Mouse (Mus musculus) CH12.LX (cell line): Measurements from ENCODE around the gene Rfx2. TPM values are rescaled to one million over a fixed set of nuclear protein-coding genes. Genes with fewer than 3 reads are reported as not detected.

ENCODE experiments used
- DNase-seq: peaks from one replicate; pipeline ENCODE4 v3.0.0-alpha.2; 2013; ENCODE audit errors: extremely low read depth
- H3K27ac ChIP-seq: 2 replicates; pipeline ENCODE4 v1.5.1; 2012; ENCODE audit warnings: low read depth, mild to moderate bottlenecking, control low read depth, moderate library complexity; ENCODE audit not compliant: insufficient read depth
- H3K27me3 ChIP-seq: replicated peaks from 2 replicates; pipeline ENCODE3; 2012; ENCODE audit warnings: inconsistent platforms
- H3K36me3 ChIP-seq, 2 experiments: replicated peaks in 1 of 2; 2 replicates each; pipeline versions ENCODE3 to v1.6.1; 2012; ENCODE audit warnings: inconsistent platforms in 1 of 2, low read length in 1 of 2, mild to moderate bottlenecking in 1 of 2, mixed read lengths in 1 of 2, moderate library complexity in 1 of 2; ENCODE audit not compliant: control insufficient read depth in 1 of 2, insufficient read depth in 1 of 2
- H3K4me1 ChIP-seq, 2 experiments: 2 replicates each; pipeline ENCODE4 v1.6.1; 2012; ENCODE audit warnings: inconsistent platforms in 1 of 2, moderate library complexity in 1 of 2; ENCODE audit not compliant: insufficient read depth in 2 of 2, control insufficient read depth in 1 of 2
- H3K4me2 ChIP-seq: 2 replicates; pipeline ENCODE4 v1.6.1; 2012; ENCODE audit warnings: low read depth, mild to moderate bottlenecking, control low read depth; ENCODE audit not compliant: poor library complexity, insufficient read depth, severe bottlenecking
- H3K4me3 ChIP-seq, 3 experiments: fragments of 150-350 bp in 1 of 3; sonication (generic) in 1 of 3; replicated peaks in 1 of 3; 2 replicates each; pipeline versions ENCODE3 to v1.5.1; 2011 to 2012; ENCODE audit warnings: low read depth in 2 of 3, low read length in 2 of 3, mild to moderate bottlenecking in 2 of 3, moderate library complexity in 2 of 3, control low read depth in 1 of 3, improper control_type of control experiment in 1 of 3, inconsistent platforms in 1 of 3, mixed read lengths in 1 of 3; ENCODE audit not compliant: poor library complexity in 1 of 3
- H3K79me2 ChIP-seq: replicated peaks from 2 replicates; pipeline ENCODE4 v1.6.1; 2012; ENCODE audit warnings: mild to moderate bottlenecking, moderate library complexity; ENCODE audit not compliant: control insufficient read depth, poor library complexity, insufficient read depth, severe bottlenecking; ENCODE audit errors: extremely low read depth
- H3K9ac ChIP-seq: 2 replicates; pipeline ENCODE4 v1.6.1; 2012; ENCODE audit warnings: low read depth, mild to moderate bottlenecking, control low read depth, moderate library complexity; ENCODE audit not compliant: insufficient read depth
- H3K9me3 ChIP-seq: replicated peaks from 2 replicates; pipeline ENCODE3; 2012; ENCODE audit warnings: low read length, inconsistent platforms, mixed read lengths
- CTCF ChIP-seq, 2 experiments: IDR thresholded peaks in 1 of 2; conservative IDR thresholded peaks in 1 of 2; 2 replicates each; pipeline ENCODE4 v1.5.1; 2011 to 2012; ENCODE audit warnings: low read depth in 2 of 2, low read length in 2 of 2, improper control_type of control experiment in 1 of 2, inconsistent platforms in 1 of 2, mild to moderate bottlenecking in 1 of 2, moderate library complexity in 1 of 2
- ELF1 ChIP-seq: IDR thresholded peaks from 2 replicates; pipeline ENCODE4 v1.6.1; 2014; ENCODE audit warnings: low read depth, mild to moderate bottlenecking, inconsistent platforms, low read length, improper control_type of control experiment
- GABPA ChIP-seq: IDR thresholded peaks from 2 replicates; pipeline ENCODE4 v1.6.1; 2012; ENCODE audit warnings: low read depth, low read length, improper control_type of control experiment, inconsistent platforms; ENCODE audit not compliant: insufficient replicate concordance
- IRF4 ChIP-seq: IDR thresholded peaks from 2 replicates; pipeline ENCODE4 v1.6.1; 2014; ENCODE audit warnings: low read depth, mild to moderate bottlenecking, inconsistent platforms, low read length, improper control_type of control experiment
- JUND ChIP-seq: conservative IDR thresholded peaks from 2 replicates; pipeline ENCODE4 v1.6.1; 2011; ENCODE audit warnings: low read depth, low read length, improper control_type of control experiment
- KAT2A ChIP-seq: IDR thresholded peaks from 2 replicates; pipeline ENCODE4 v1.6.1; 2012; ENCODE audit warnings: low read length, improper control_type of control experiment, inconsistent platforms; ENCODE audit not compliant: insufficient replicate concordance
- MEF2A ChIP-seq: IDR thresholded peaks from 2 replicates; pipeline ENCODE4 v1.6.1; 2014; ENCODE audit warnings: low read depth, mild to moderate bottlenecking, inconsistent platforms, low read length, improper control_type of control experiment, borderline replicate concordance
- MXI1 ChIP-seq: IDR thresholded peaks from 2 replicates; pipeline ENCODE4 v1.6.1; 2011; ENCODE audit warnings: mild to moderate bottlenecking, low read depth, low read length, improper control_type of control experiment
- MYC ChIP-seq: IDR thresholded peaks from 2 replicates; pipeline ENCODE4 v1.6.1; 2011; ENCODE audit warnings: low read depth, mild to moderate bottlenecking, improper control_type of control experiment, low read length
- NELFE ChIP-seq: IDR thresholded peaks from 2 replicates; pipeline ENCODE4 v1.6.1; 2011; ENCODE audit warnings: low read depth, low read length, improper control_type of control experiment
- POLR2A ChIP-seq: IDR thresholded peaks from 2 replicates; pipeline ENCODE4 v1.6.1; 2011; ENCODE audit warnings: low read depth, mild to moderate bottlenecking, improper control_type of control experiment, low read length
- POLR2AphosphoS2 ChIP-seq: IDR thresholded peaks from 2 replicates; pipeline ENCODE4 v1.6.1; 2011; ENCODE audit warnings: low read depth, low read length, improper control_type of control experiment
- RAD21 ChIP-seq: IDR thresholded peaks from 2 replicates; pipeline ENCODE4 v1.6.1; 2011; ENCODE audit warnings: low read depth, mild to moderate bottlenecking, low read length, improper control_type of control experiment, moderate library complexity
- RCOR1 ChIP-seq: conservative IDR thresholded peaks from 2 replicates; pipeline ENCODE4 v1.6.1; 2012; ENCODE audit warnings: low read depth, mild to moderate bottlenecking, inconsistent platforms, low read length, improper control_type of control experiment
- SMC3 ChIP-seq: IDR thresholded peaks from 2 replicates; pipeline ENCODE4 v1.6.1; 2011; ENCODE audit warnings: low read depth, low read length, improper control_type of control experiment
- TBP ChIP-seq: conservative IDR thresholded peaks from 2 replicates; pipeline ENCODE4 v1.6.1; 2011; ENCODE audit warnings: low read depth, low read length, improper control_type of control experiment
- UBTF ChIP-seq: IDR thresholded peaks from 2 replicates; pipeline ENCODE4 v1.6.1; 2012; ENCODE audit warnings: low read depth, mild to moderate bottlenecking, inconsistent platforms, low read length, improper control_type of control experiment, moderate library complexity
- USF1 ChIP-seq: IDR thresholded peaks from 2 replicates; pipeline ENCODE4 v1.6.1; 2014; ENCODE audit warnings: low read depth, mild to moderate bottlenecking, inconsistent platforms, low read length, improper control_type of control experiment
- ZC3H11A ChIP-seq: IDR thresholded peaks from 2 replicates; pipeline ENCODE4 v1.6.1; 2012; ENCODE audit warnings: low read depth, mild to moderate bottlenecking, inconsistent platforms, low read length, improper control_type of control experiment
- ZKSCAN1 ChIP-seq: IDR thresholded peaks from 2 replicates; pipeline ENCODE4 v1.6.1; 2012; ENCODE audit warnings: low read depth, inconsistent platforms, low read length, improper control_type of control experiment, borderline replicate concordance
- ZMIZ1 ChIP-seq: IDR thresholded peaks from 2 replicates; pipeline ENCODE4 v1.6.1; 2012; ENCODE audit warnings: low read depth, mild to moderate bottlenecking, inconsistent platforms, low read length, improper control_type of control experiment
- ZNF384 ChIP-seq: IDR thresholded peaks from 2 replicates; pipeline ENCODE4 v1.6.1; 2012; ENCODE audit warnings: low read depth, low read length, improper control_type of control experiment, inconsistent platforms
- dilution Hi-C: fragments of 300-500 bp; cut with MboI; formaldehyde crosslinking; loops from 2 replicates; pipeline ENCODE4 v1.14.3; 2020; ENCODE audit warnings: low sequenced_read_pairs; ENCODE audit not compliant: extremely low pct_unique_long_range_greater_than_20kb, extremely low pct_ligation_motif_present
- in situ Hi-C: fragments of 300-500 bp; cut with MboI; formaldehyde crosslinking; loops from 3 replicates; pipeline ENCODE4 v1.14.3; 2019; ENCODE audit warnings: low sequenced_read_pairs, low pct_ligation_motif_present, low pct_unique_long_range_greater_than_20kb, mixed read lengths
- polyA plus RNA-seq: library from polyadenylated mRNA; unstranded; fragments of >175 nt; gene quantifications from 2 replicates; pipeline ENCODE4 v1.2.1, GENCODE M21; 2012; ENCODE audit warnings: low read depth; ENCODE audit not compliant: insufficient read length
- total RNA-seq, 2 experiments: library from RNA; depleted of rRNA; stranded (reverse); fragments of 300-350 nt in 1 of 2; fragments of >200 nt in 1 of 2; gene quantifications; 2 replicates each; pipeline ENCODE4 v1.2.3; 2012 to 2014

Gene Rfx2
- total and polyA plus RNA-seq, 3 experiments: 0.16 to 1.1 (median 0.34) TPM

DNA sequence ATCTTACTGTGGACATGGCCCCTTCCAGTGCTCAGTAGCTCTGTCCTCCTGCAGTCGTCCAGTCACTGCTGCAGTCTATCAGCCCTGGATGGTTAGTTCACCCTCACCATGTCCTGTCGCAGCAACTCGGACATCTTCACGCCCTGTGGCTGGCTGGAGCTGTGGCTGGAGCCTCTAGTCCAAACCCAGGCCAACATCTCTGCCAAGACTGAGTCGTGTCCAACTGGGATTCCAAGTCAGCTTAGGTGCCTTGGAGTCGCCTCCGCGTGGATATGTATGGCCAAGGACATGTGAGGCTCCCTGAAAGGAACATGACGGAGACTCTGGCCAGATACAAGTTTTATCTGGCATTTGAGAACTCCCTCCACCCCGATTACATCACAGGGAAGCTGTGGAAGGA, 92.6 kb downstream of the Rfx2 start:
- Histone ChIP-seq H3K79me2 (no peaks in the 10 kb centered on the region), H3K9me3 (peaks cover 4% of the 10 kb centered on the region), H3K4me3 (no peak overlapping the region), H3K4me1 (0 out of 4 replicates have a peak, but pooled peaks cover 0 to under 1% of the 10 kb centered on the region in 2 experiments), H3K27ac (no peak overlapping the region), H3K4me2 (no peak overlapping the region), H3K9ac (no peak overlapping the region), H3K36me3 (no peaks in the 10 kb centered on the region), H3K27me3 (peaks cover 83% of the 10 kb centered on the region)
- in situ Hi-C loops (no loop called here), dilution Hi-C loops (no loop called here)
- DNase-seq: no peak
- TF ChIP-seq ZMIZ1 (no peak), RAD21 (no peak), SMC3 (no peak), NELFE (no peak)

DNA sequence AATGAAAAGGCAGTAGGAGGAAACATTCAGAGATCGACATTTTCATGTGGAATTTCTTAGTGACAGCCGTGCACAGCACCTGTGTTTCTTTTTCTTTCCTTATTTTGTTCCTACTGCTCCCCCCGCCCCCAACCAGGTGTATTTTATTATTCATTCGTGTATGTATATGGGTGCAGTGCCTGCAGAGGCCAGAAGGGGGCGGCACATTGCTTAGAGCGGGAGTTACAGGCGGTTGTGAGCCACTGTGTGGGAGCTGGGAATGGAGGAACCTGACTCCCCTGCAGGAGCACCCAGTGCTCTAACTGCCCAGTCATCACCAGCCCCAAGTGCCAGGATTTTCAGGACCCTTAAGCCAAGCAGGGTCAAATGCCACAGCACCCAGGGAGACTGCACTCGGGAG, 94.3 kb downstream of the Rfx2 start:
- peaks cover 4% of the 10 kb centered on the region for H3K9me3 ChIP-seq
- no peaks in the 10 kb centered on the region for H3K36me3 ChIP-seq
- no peaks in the 10 kb centered on the region for H3K4me1 ChIP-seq
- H3K27ac ChIP-seq: no peak overlapping the region
- in situ Hi-C loops (no loop called here), dilution Hi-C loops (no loop called here)
- no peaks in the 10 kb centered on the region for H3K79me2 ChIP-seq
- TF ChIP-seq ZNF384: no peak
- TF ChIP-seq KAT2A: no peak
- peak in 1 of 2 experiments; percentile 59; a peak in 3 of 4 replicates for TF ChIP-seq CTCF (conservative IDR thresholded peaks at IDR 0.05 in 1 of 2, IDR thresholded peaks at IDR 0.05 in 1 of 2; ENCODE audit: low read depth in 2 of 2, low read length in 2 of 2)
- TF ChIP-seq POLR2AphosphoS2: no peak
- TF ChIP-seq RAD21: peak; percentile 13; the same call in 1 of the 2 replicates
- H3K4me3 ChIP-seq: no peak overlapping the region
- H3K9ac ChIP-seq: no peak overlapping the region
- no peak for DNase-seq
- H3K27me3 ChIP-seq: peaks cover 87% of the 10 kb centered on the region
- H3K4me2 ChIP-seq: no peak overlapping the region

DNA sequence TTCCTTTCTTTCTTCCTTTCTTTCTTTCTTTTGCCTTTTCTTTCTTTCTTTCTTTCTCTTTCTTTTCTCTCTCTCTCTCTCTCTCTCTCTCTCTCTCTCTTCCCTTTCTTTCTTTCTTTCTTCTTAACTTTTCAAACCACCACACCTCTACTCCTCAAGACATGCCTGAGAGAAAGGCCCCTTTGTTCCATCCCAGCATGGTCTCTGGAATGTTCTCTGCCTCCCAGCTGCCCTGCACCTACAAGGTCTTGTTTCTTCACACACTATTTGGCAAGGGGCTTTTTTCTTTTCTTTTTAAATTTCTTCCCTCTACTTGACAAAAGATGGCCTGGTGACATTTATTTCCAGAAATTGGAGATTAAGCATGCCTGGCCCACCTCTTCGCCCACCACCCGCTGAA, 101.2 kb downstream of the Rfx2 start:
- H3K36me3 ChIP-seq: peaks cover 0 to under 1% of the 10 kb centered on the region in 2 experiments
- H3K4me2 ChIP-seq: no peak overlapping the region
- peaks cover 51% of the 10 kb centered on the region for H3K27me3 ChIP-seq
- TF ChIP-seq GABPA: no peak
- TF ChIP-seq SMC3: no peak
- TF ChIP-seq TBP: no peak
- no peak for TF ChIP-seq MEF2A
- TF ChIP-seq MXI1: no peak
- TF ChIP-seq JUND: no peak
- no peak for TF ChIP-seq USF1
- TF ChIP-seq MYC: no peak
- no peak for TF ChIP-seq POLR2A
- no peak for TF ChIP-seq ZKSCAN1
- no peak for TF ChIP-seq RCOR1
- no peak for TF ChIP-seq UBTF
- TF ChIP-seq IRF4: no peak
- TF ChIP-seq ZC3H11A: no peak
- TF ChIP-seq NELFE: no peak
- no peak for TF ChIP-seq ELF1
- no peaks in the 10 kb centered on the region for H3K9me3 ChIP-seq
- no peak overlapping the region for H3K9ac ChIP-seq
- in situ Hi-C loops (no loop called here), dilution Hi-C loops (no loop called here)
- H3K4me1 ChIP-seq: peaks cover 6 to 24% of the 10 kb centered on the region in 2 experiments
- H3K79me2 ChIP-seq: no peaks in the 10 kb centered on the region
- no peak overlapping the region for H3K4me3 ChIP-seq
- no peak for DNase-seq
- H3K27ac ChIP-seq: no peak overlapping the region
